Mouse (Mus musculus): ENCODE results near the gene Eef1g. TPM values are rescaled to one million over a fixed set of nuclear protein-coding genes. Genes with fewer than 3 reads are reported as not detected.

The Eef1g gene
- polyA plus RNA-seq, 1 experiment from 2014 or later: 419 TPM

- peak; percentile 1 for ATAC-seq
- in situ Hi-C loops (cut with MboI; ENCODE audit: low pct_unique_long_range_greater_than_20kb): loop anchor here (5.0 kb wide), 1 partner anchor 87 kb away; no protein-coding TSS in a partner anchor
- TF ChIP-seq CTCF (IDR thresholded peaks at IDR 0.05): no peak
- DNase-seq (ENCODE audit: low read depth, low spot score): no peak
- H3K27me3 ChIP-seq: no peaks in the 10 kb centered on the region
- ChIA-PET CTCF (interaction anchor here (3.3 to 3.7 kb wide), 3 partner anchors 88 to 119 kb away, joined by 19 to 35 read pairs (median 32); no protein-coding TSS in a partner anchor), POLR2A (interaction anchor here (0.6 to 4.6 kb wide), 9 partner anchors 10 to 91 kb away, joined by 3 to 19 read pairs (median 5); no protein-coding TSS in a partner anchor)
Observed at GRCm38 (mm10) chr19:8990432-8991102, 23.7 kb downstream of the Eef1g start.

GRCm38 (mm10) chr19:8991245-8991870, 24.5 kb downstream of the Eef1g start:
- in situ Hi-C loops (cut with MboI; ENCODE audit: low pct_unique_long_range_greater_than_20kb): loop anchor here (5.0 kb wide), 1 partner anchor 86 kb away; no protein-coding TSS in a partner anchor
- CTCF ChIA-PET: interaction anchor here (1.2 to 3.7 kb wide), 12 partner anchors 8 to 118 kb away, joined by 3 to 35 read pairs (median 7); no protein-coding TSS in a partner anchor
- POLR2A ChIA-PET: interaction anchor here (0.9 to 4.6 kb wide), 7 partner anchors 8 to 117 kb away, joined by 3 to 19 read pairs (median 6); no protein-coding TSS in a partner anchor

GRCm38 (mm10) chr19:8991871-8992735, 25.3 kb downstream of the Eef1g start:
- no peak for DNase-seq (ENCODE audit: low read depth, low spot score)
- ChIA-PET CTCF (interaction anchor here (0.8 to 3.7 kb wide), 17 partner anchors 8 to 117 kb away, joined by 3 to 35 read pairs (median 4); no protein-coding TSS in a partner anchor), POLR2A (interaction anchor here (0.6 to 4.6 kb wide), 9 partner anchors 8 to 116 kb away, joined by 3 to 19 read pairs (median 5); no protein-coding TSS in a partner anchor)
- no peak for TF ChIP-seq CTCF (IDR thresholded peaks at IDR 0.05)
- no peaks in the 10 kb centered on the region for H3K27me3 ChIP-seq
- ATAC-seq: no peak
- in situ Hi-C loops (cut with MboI; ENCODE audit: low pct_unique_long_range_greater_than_20kb): loop anchor here (5.0 kb wide), 1 partner anchor 85 kb away; no protein-coding TSS in a partner anchor

More at GRCm38 (mm10) chr19:8991245-8991870, 24.5 kb downstream of the Eef1g start:
- no peaks in the 10 kb centered on the region for H3K27me3 ChIP-seq
- no peak for DNase-seq (ENCODE audit: low read depth, low spot score)
- no peak for ATAC-seq
- no peak for TF ChIP-seq CTCF (IDR thresholded peaks at IDR 0.05)

DNA sequence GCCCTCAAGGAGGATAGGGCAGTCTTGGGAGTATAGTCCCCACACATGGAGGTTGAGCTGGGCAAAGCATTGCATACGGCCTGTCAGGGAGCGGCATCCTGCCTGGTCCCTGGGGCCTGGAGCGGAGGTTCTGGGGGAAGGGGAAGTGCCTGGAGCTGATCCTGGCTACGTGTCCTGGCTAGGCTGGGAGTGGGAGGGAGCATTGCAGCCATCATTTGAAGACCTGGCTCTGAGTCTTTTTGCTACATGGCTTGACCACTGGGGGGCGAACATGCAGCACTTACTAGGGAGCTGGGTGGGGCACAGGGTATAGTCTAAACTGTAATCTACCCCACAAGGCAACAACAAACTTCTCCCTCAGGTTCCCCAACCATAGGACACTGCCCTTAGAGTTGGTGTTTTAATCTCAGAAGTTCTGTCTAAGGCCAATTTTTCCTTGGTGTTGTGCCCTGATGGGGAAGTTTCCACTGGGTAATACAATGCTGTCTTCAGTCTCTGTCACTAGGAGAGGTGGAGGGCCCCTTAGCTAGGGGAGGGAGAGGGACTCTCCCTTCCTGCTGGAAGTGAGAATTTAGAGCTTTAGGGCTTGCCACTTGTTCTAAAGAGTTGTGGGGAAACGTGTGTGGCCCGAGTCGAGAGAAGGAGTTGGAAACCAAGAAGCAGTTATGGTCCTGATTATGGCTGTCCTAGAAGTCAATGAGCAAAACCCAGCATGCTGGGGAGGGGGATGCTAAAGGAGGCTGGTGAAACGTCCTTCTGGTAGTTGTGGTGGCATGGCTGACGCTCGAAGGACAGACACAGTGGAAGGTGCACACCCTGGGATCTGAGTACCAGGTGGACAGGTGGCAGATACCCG, 26.2 kb downstream of the Eef1g start:
- H3K27me3 ChIP-seq: no peaks in the 10 kb centered on the region
- CTCF ChIA-PET: interaction anchor here (0.8 to 3.7 kb wide), 16 partner anchors 9 to 116 kb away, joined by 3 to 35 read pairs (median 5); no protein-coding TSS in a partner anchor
- TF ChIP-seq CTCF (IDR thresholded peaks at IDR 0.05): no peak
- ATAC-seq (peak; percentile 18), DNase-seq (ENCODE audit: low read depth, low spot score) (no peak)
- in situ Hi-C loops (cut with MboI; ENCODE audit: low pct_unique_long_range_greater_than_20kb): loop anchor here (5.0 kb wide), 1 partner anchor 84 kb away; no protein-coding TSS in a partner anchor
- POLR2A ChIA-PET: interaction anchor here (0.7 to 4.6 kb wide), 8 partner anchors 9 to 116 kb away, joined by 3 to 19 read pairs (median 5); no protein-coding TSS in a partner anchor

- ATAC-seq: no peak
- ChIA-PET POLR2A (interaction anchor here (1.0 to 4.6 kb wide), 3 partner anchors 10 to 84 kb away, joined by 3 to 19 read pairs (median 10); no protein-coding TSS in a partner anchor), CTCF (interaction anchor here (0.9 to 3.7 kb wide), 6 partner anchors 10 to 116 kb away, joined by 3 to 35 read pairs (median 15); no protein-coding TSS in a partner anchor)
- no peak for DNase-seq (ENCODE audit: low read depth, low spot score)
- no peak for TF ChIP-seq CTCF (IDR thresholded peaks at IDR 0.05)
- H3K27me3 ChIP-seq: no peaks in the 10 kb centered on the region
- in situ Hi-C loops (cut with MboI; ENCODE audit: low pct_unique_long_range_greater_than_20kb): loop anchor here (5.0 kb wide), 1 partner anchor 84 kb away; no protein-coding TSS in a partner anchor
Observed at GRCm38 (mm10) chr19:8993625-8993912, 26.7 kb downstream of the Eef1g start.

DNA sequence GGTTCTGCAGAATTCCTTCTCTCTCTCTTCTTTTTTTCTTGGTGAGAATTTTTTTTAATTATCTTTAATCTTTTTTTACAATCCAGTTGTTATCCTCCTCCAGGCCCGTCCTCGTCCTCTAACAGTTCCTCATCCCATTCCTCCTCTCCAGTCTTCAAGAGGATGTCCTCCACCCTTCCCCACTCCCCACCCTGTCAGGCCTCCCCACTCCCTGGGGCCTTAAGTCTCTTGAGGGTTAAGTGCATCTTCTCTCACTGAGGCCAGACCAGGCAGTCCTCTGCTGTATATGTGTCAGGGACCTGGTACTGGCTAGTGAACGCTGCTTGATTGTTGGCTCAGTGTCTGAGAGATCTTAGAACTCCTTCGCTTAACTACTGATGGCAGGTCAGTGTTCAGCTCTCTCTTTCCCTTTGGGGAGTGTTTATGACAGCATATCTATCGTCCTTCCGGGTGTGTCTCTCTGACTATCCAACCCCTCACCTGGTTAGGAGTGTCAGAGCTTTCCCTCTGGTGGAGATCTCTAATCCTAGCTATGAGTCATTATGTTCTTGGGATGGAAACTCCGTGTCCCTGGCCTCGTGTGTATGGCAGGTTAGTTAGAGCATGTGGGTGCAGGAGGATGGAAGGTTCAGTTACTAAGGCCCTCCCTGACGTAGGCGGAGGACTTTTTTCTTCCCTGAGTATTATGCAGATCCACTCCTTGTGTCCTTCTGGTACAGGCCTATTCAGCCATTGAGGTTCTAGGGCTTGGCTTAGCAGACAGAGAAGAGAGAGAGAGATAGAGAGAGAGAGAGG, 28.2 kb downstream of the Eef1g start:
- CTCF ChIA-PET: interaction anchor here (0.9 to 5.6 kb wide), 4 partner anchors 21 to 117 kb away, joined by 3 to 30 read pairs (median 4); no protein-coding TSS in a partner anchor
- DNase-seq (ENCODE audit: low read depth, low spot score): no peak
- no peak for ATAC-seq
- in situ Hi-C loops (cut with MboI; ENCODE audit: low pct_unique_long_range_greater_than_20kb): loop anchor here (5.0 kb wide), 1 partner anchor 82 kb away; no protein-coding TSS in a partner anchor
- POLR2A ChIA-PET: no interaction called here
- TF ChIP-seq CTCF (IDR thresholded peaks at IDR 0.05): no peak
- H3K27me3 ChIP-seq: no peaks in the 10 kb centered on the region

- ChIA-PET CTCF (interaction anchor here (0.8 to 5.6 kb wide), 7 partner anchors 20 to 116 kb away, joined by 3 to 30 read pairs (median 4); no protein-coding TSS in a partner anchor), POLR2A (no interaction called here)
- DNase-seq (ENCODE audit: low read depth, low spot score) (no peak), ATAC-seq (no peak)
- no peak for TF ChIP-seq CTCF (IDR thresholded peaks at IDR 0.05)
- H3K27me3 ChIP-seq: no peaks in the 10 kb centered on the region
- in situ Hi-C loops (cut with MboI; ENCODE audit: low pct_unique_long_range_greater_than_20kb): no loop called here
Observed at GRCm38 (mm10) chr19:8996601-8997000, 29.8 kb downstream of the Eef1g start.

- ATAC-seq: peak; percentile 93
- no peaks in the 10 kb centered on the region for H3K27me3 ChIP-seq
- no peak for TF ChIP-seq CTCF (IDR thresholded peaks at IDR 0.05)
- no peak for DNase-seq (ENCODE audit: low read depth, low spot score)
- POLR2A ChIA-PET: interaction anchor here (1.0 to 1.5 kb wide), 2 partner anchors 55 to 76 kb away, joined by 3 to 7 read pairs; no protein-coding TSS in a partner anchor
- in situ Hi-C loops (cut with MboI; ENCODE audit: low pct_unique_long_range_greater_than_20kb): no loop called here
- CTCF ChIA-PET: interaction anchor here (0.8 to 5.6 kb wide), 5 partner anchors 25 to 85 kb away, joined by 3 to 30 read pairs (median 3); no protein-coding TSS in a partner anchor
Observed at GRCm38 (mm10) chr19:8997546-8997945, 30.7 kb downstream of the Eef1g start.
